In genomic region chrX:161399110-161399509, GRCm38 (mm10) we compare ENCODE assay signal across 8 mouse cellular contexts.
DNase-seq lines count a peak whose midpoint lies in the region; ATAC-seq and TF ChIP-seq lines count a peak whose summit lies in the region.

No protein-coding gene starts in this region.

- H3K36me3 ChIP-seq in intestine, postnatal 0 days (ENCODE audit: control insufficient read depth, insufficient read depth): no peaks in the 10 kb centered on the region
- no peaks in the 10 kb centered on the region for H3K36me3 ChIP-seq in intestine, embryonic 16.5 days (ENCODE audit: control insufficient read depth, insufficient read depth, low read length)
- no peaks in the 10 kb centered on the region for H3K36me3 ChIP-seq in limb, embryonic 14.5 days (ENCODE audit: control insufficient read depth, insufficient read depth, low read length)

- peak; percentile 92 for TF ChIP-seq CTCF in intestine, postnatal 0 days (IDR thresholded peaks at IDR 0.05; ENCODE audit: low read depth)

- H3K4me3 ChIP-seq in intestine, postnatal 0 days (ENCODE audit: low read depth, low read length): no peak overlapping the region
- H3K4me3 ChIP-seq in intestine, embryonic 16.5 days (ENCODE audit: low read length): no peak overlapping the region
- no peak overlapping the region for H3K4me3 ChIP-seq in limb, embryonic 14.5 days (replicated peaks; ENCODE audit: low read length)

- no peaks in the 10 kb centered on the region for H3K27me3 ChIP-seq in intestine, postnatal 0 days (replicated peaks; ENCODE audit: control insufficient read depth, insufficient read depth, low read length)
- H3K27me3 ChIP-seq in intestine, embryonic 16.5 days (replicated peaks; ENCODE audit: control insufficient read depth, insufficient read depth, low read length): peaks cover 3% of the 10 kb centered on the region; the same call in 1 of the 2 replicates
- H3K27me3 ChIP-seq in limb, embryonic 14.5 days (ENCODE audit: control insufficient read depth, insufficient read depth, low read length): no peaks in the 10 kb centered on the region

- 24% methylated on average over 11 of the region's 11 CpGs for WGBS in intestine, postnatal 0 days
- 25% methylated on average over 11 of the region's 11 CpGs for WGBS in intestine, embryonic 16.5 days
- WGBS in limb, embryonic 14.5 days: 22% methylated on average over 11 of the region's 11 CpGs

- no peak overlapping the region for H3K4me2 ChIP-seq in intestine, postnatal 0 days (replicated peaks; ENCODE audit: low read depth)
- H3K4me2 ChIP-seq in intestine, embryonic 16.5 days (ENCODE audit: low read depth, low read length): no peak overlapping the region
- H3K4me2 ChIP-seq in limb, embryonic 14.5 days (replicated peaks; ENCODE audit: low read depth, low read length, severe bottlenecking): no peak overlapping the region

- DNase-seq in adrenal gland, adult 2 months: peak; percentile 36
- DNase-seq in embryo, embryonic 9.5 days (ENCODE audit: extremely low spot score): peak; percentile 58
- DNase-seq in limb, embryonic 14.5 days (ENCODE audit: low spot score): peak; percentile 55
- peak; percentile 65 for DNase-seq in retina, adult 2 months (ENCODE audit: low read depth, low spot score)
- peak; percentile 45 to 57 for DNase-seq in thymus, postnatal 36 days

- H3K9me3 ChIP-seq in intestine, postnatal 0 days (ENCODE audit: control insufficient read depth): no peaks in the 10 kb centered on the region
- no peaks in the 10 kb centered on the region for H3K9me3 ChIP-seq in intestine, embryonic 16.5 days (ENCODE audit: control insufficient read depth, low read length)
- no peaks in the 10 kb centered on the region for H3K9me3 ChIP-seq in limb, embryonic 14.5 days (ENCODE audit: control insufficient read depth, low read length)

- H3K9ac ChIP-seq in intestine, postnatal 0 days (ENCODE audit: low read depth, low read length): no peak overlapping the region
- no peak overlapping the region for H3K9ac ChIP-seq in intestine, embryonic 16.5 days (ENCODE audit: low read depth, low read length)
- H3K9ac ChIP-seq in limb, embryonic 14.5 days (ENCODE audit: low read depth, low read length, severe bottlenecking): no peak overlapping the region

- TF ChIP-seq POLR2A in limb, embryonic 14.5 days (IDR thresholded peaks at IDR 0.05; ENCODE audit: borderline replicate concordance, extremely low read depth, insufficient read depth, insufficient read length): no peak

- H3K27ac ChIP-seq in intestine, postnatal 0 days (ENCODE audit: low read depth, low read length): no peak overlapping the region
- no peak overlapping the region for H3K27ac ChIP-seq in intestine, embryonic 16.5 days (ENCODE audit: low read length)
- H3K27ac ChIP-seq in limb, embryonic 14.5 days (replicated peaks; ENCODE audit: low read depth, low read length): no peak overlapping the region

- no peak for ATAC-seq in intestine, postnatal 0 days
- ATAC-seq in intestine, embryonic 16.5 days: no peak
- ATAC-seq in inflammation-experienced regulatory T-cells, adult 6 months: peak; percentile 38
- ATAC-seq in limb, embryonic 14.5 days (ENCODE audit: low FRiP score, low read depth): no peak

- no peaks in the 10 kb centered on the region for H3K4me1 ChIP-seq in intestine, postnatal 0 days (replicated peaks; ENCODE audit: control insufficient read depth, insufficient read depth, low read length)
- H3K4me1 ChIP-seq in intestine, embryonic 16.5 days (ENCODE audit: control insufficient read depth, insufficient read depth, low read length): no peaks in the 10 kb centered on the region
- no peaks in the 10 kb centered on the region for H3K4me1 ChIP-seq in limb, embryonic 14.5 days (ENCODE audit: control insufficient read depth, insufficient read depth, low read length)
